Mouse (Mus musculus) liver, adult 2 months (tissue): Measurements from ENCODE around the gene Rpl41. TPM values are rescaled to one million over a fixed set of nuclear protein-coding genes. Genes with fewer than 3 reads are reported as not detected.

Source experiments
- DNase-seq: peaks from one replicate; pipeline ENCODE4 v3.0.0-alpha.2; 2011; ENCODE audit warnings: low read depth, low spot score; ENCODE audit errors: extremely low read depth
- H3K27ac ChIP-seq: fragments of 200-500 bp; replicated peaks from 2 replicates; pipeline ENCODE4 v1.5.1; 2012; ENCODE audit warnings: low read depth, mild to moderate bottlenecking, control low read depth, inconsistent platforms, low read length; ENCODE audit not compliant: insufficient read depth
- H3K27me3 ChIP-seq: fragments of 200-500 bp; 2 replicates; pipeline ENCODE4 v1.6.1; 2012; ENCODE audit warnings: mild to moderate bottlenecking, moderate library complexity, low read length, inconsistent platforms; ENCODE audit not compliant: control insufficient read depth, insufficient read depth
- H3K36me3 ChIP-seq: fragments of 200-500 bp; 2 replicates; pipeline ENCODE4 v1.6.1; 2012; ENCODE audit warnings: low read length, inconsistent platforms; ENCODE audit not compliant: control insufficient read depth, insufficient read depth
- H3K4me1 ChIP-seq: fragments of 200-500 bp; 2 replicates; pipeline ENCODE4 v1.6.1; 2011; ENCODE audit warnings: low read length; ENCODE audit not compliant: control insufficient read depth, insufficient read depth
- H3K4me3 ChIP-seq: fragments of 200-500 bp; 2 replicates; pipeline ENCODE4 v1.5.1; 2011; ENCODE audit warnings: low read depth, mild to moderate bottlenecking, control low read depth, low read length, moderate library complexity; ENCODE audit not compliant: insufficient read depth
- H3K79me2 ChIP-seq: fragments of 200-500 bp; 2 replicates; pipeline ENCODE4 v1.6.1; 2012; ENCODE audit warnings: inconsistent platforms, mild to moderate bottlenecking, low read length, moderate library complexity; ENCODE audit not compliant: control insufficient read depth, insufficient read depth
- H3K9ac ChIP-seq: fragments of 200-500 bp; 2 replicates; pipeline ENCODE4 v1.6.1; 2012; ENCODE audit warnings: low read depth, mild to moderate bottlenecking, control low read depth, inconsistent platforms, low read length
- CTCF ChIP-seq: fragments of 200-500 bp; IDR thresholded peaks from 2 replicates; pipeline ENCODE4 v1.5.1; 2011; ENCODE audit warnings: low read depth, low read length, control low read depth
- POLR2A ChIP-seq: fragments of 200-500 bp; IDR thresholded peaks from 2 replicates; pipeline ENCODE4 v1.6.1; 2011; ENCODE audit warnings: low read length, control low read depth; ENCODE audit not compliant: insufficient read depth; ENCODE audit errors: extremely low read depth
- WGBS: fragments of 180-500 bp; shearing (Covaris S2); methylation state at CpG from one replicate; pipeline ENCODE4 v1.1.7; 2018; 5-methylcytosine and 5-hydroxymethylcytosine counted together
- polyA plus RNA-seq: library from polyadenylated mRNA; depleted of rRNA; stranded (reverse); fragments of >200 nt; gene quantifications from 2 replicates; pipeline ENCODE4 v1.2.3, GENCODE M21; 2012; rRNA removed
- total RNA-seq: library from RNA; depleted of rRNA; stranded (reverse); fragments of >200 nt; gene quantifications from 2 replicates; pipeline ENCODE4 v1.2.3, GENCODE M21; 2014; rRNA removed

The Rpl41 gene
- total and polyA plus RNA-seq, 2 experiments = 794 to 1,015 TPM

DNA sequence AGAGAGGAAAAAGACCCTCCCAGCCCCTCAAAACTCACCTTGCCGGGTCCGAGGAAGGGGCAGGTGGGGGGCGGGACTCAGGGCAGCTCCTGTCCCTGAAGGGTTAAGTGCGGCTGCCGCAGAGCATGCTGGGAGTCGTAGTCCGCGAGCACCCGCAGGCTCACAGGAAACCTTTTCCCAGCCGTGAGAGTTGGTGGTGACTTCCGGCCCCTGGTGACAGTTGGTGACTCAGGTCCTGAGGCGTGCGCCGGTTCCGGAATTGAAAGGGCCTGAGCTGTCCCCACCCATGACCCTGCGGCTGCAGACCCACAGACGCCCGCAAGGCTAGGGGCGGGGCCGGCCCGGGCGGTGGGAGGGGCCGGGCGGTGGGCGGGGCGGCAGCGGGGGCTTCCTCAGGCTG is 50.5 kb downstream of the Rpl41 start, which contains the start of gene Myl6b:
TSS of gene Myl6b (minus strand) at position 96 of the 400 bp plus-strand sequence.
- H3K4me3 ChIP-seq = peak within 1 kb of the TSS; percentile 72
- H3K4me1 ChIP-seq = peaks cover 22% of the 10 kb centered on the region
- H3K27me3 ChIP-seq = no peaks in the 10 kb centered on the region
- H3K36me3 ChIP-seq = no peaks in the 10 kb centered on the region
- H3K27ac ChIP-seq = peak within 1 kb of the TSS; percentile 96
- 3% methylated on average over 27 of the region's 27 CpGs for WGBS
- H3K9ac ChIP-seq = peak within 1 kb of the TSS; percentile 71
- no peaks in the 10 kb centered on the region; the same call in 1 of the 2 replicates for H3K79me2 ChIP-seq
- no peak for TF ChIP-seq POLR2A
- TF ChIP-seq CTCF = no peak
- DNase-seq = peak; percentile 97

Other genes with a start within 250 kb of the Rpl41 start
- gene Pan2, start 246.0 kb downstream of the Rpl41 start, total RNA-seq = 9.1 and 11.8 TPM in 2 replicates
- 12.7 and 20.3 TPM in 2 replicates for gene Pan2, start 246.0 kb downstream of the Rpl41 start, polyA plus RNA-seq
- gene Cnpy2, start 226.8 kb downstream of the Rpl41 start, total RNA-seq = 89.5 and 107 TPM in 2 replicates
- 69.0 and 72.0 TPM in 2 replicates for gene Cnpy2, start 226.8 kb downstream of the Rpl41 start, polyA plus RNA-seq
- 57.1 and 60.1 TPM in 2 replicates for gene Cs, start 211.6 kb downstream of the Rpl41 start, total RNA-seq
- gene Cs, start 211.6 kb downstream of the Rpl41 start, polyA plus RNA-seq = 99.6 and 115 TPM in 2 replicates
- gene Coq10a, start 180.3 kb downstream of the Rpl41 start, total RNA-seq = 19.9 and 20.7 TPM in 2 replicates
- 57.9 and 65.7 TPM in 2 replicates for gene Coq10a, start 180.3 kb downstream of the Rpl41 start, polyA plus RNA-seq
- 5.6 and 9.3 TPM in 2 replicates for gene Ankrd52, start 172.2 kb downstream of the Rpl41 start, total RNA-seq
- 11.8 and 14.8 TPM in 2 replicates for gene Ankrd52, start 172.2 kb downstream of the Rpl41 start, polyA plus RNA-seq
- 2.4 and 3.2 TPM in 2 replicates for gene Slc39a5, start 148.1 kb downstream of the Rpl41 start, total RNA-seq
- gene Slc39a5, start 148.1 kb downstream of the Rpl41 start, polyA plus RNA-seq = 2.0 and 8.9 TPM in 2 replicates
- gene Nabp2, start 137.8 kb downstream of the Rpl41 start, total RNA-seq = 12.9 and 17.0 TPM in 2 replicates
- gene Nabp2, start 137.8 kb downstream of the Rpl41 start, polyA plus RNA-seq = 22.3 and 27.9 TPM in 2 replicates
- gene Rnf41, start 137.6 kb downstream of the Rpl41 start, total RNA-seq = 5.1 and 6.6 TPM in 2 replicates
- 5.9 TPM in 2 replicates for gene Rnf41, start 137.6 kb downstream of the Rpl41 start, polyA plus RNA-seq
- gene Smarcc2, start 90.1 kb downstream of the Rpl41 start, total RNA-seq = 13.8 and 21.9 TPM in 2 replicates
- 63.1 and 64.5 TPM in 2 replicates for gene Smarcc2, start 90.1 kb downstream of the Rpl41 start, polyA plus RNA-seq
- 477 and 556 TPM in 2 replicates for gene Myl6, start 55.2 kb downstream of the Rpl41 start, total RNA-seq
- gene Myl6, start 55.2 kb downstream of the Rpl41 start, polyA plus RNA-seq = 553 and 575 TPM in 2 replicates
- 0.28 and 0.47 TPM in 2 replicates for gene Myl6b, start 50.6 kb downstream of the Rpl41 start, total RNA-seq
- gene Myl6b, start 50.6 kb downstream of the Rpl41 start, polyA plus RNA-seq = 1.1 and 1.6 TPM in 2 replicates
- gene Esyt1, start 23.4 kb downstream of the Rpl41 start, total RNA-seq = 7.9 and 10.7 TPM in 2 replicates
- 9.2 and 12.8 TPM in 2 replicates for gene Esyt1, start 23.4 kb downstream of the Rpl41 start, polyA plus RNA-seq
- gene Zc3h10, start 1.5 kb downstream of the Rpl41 start, total RNA-seq = 3.2 and 4.4 TPM in 2 replicates
- gene Zc3h10, start 1.5 kb downstream of the Rpl41 start, polyA plus RNA-seq = 6.8 and 8.1 TPM in 2 replicates
- gene Pa2g4, start 16.7 kb upstream of the Rpl41 start, total RNA-seq = 24.7 and 30.0 TPM in 2 replicates
- 17.6 and 17.8 TPM in 2 replicates for gene Pa2g4, start 16.7 kb upstream of the Rpl41 start, polyA plus RNA-seq
- 92.9 and 115 TPM in 2 replicates for gene Erbb3, start 40.3 kb upstream of the Rpl41 start, total RNA-seq
- 37.4 and 37.9 TPM in 2 replicates for gene Erbb3, start 40.3 kb upstream of the Rpl41 start, polyA plus RNA-seq
- gene Rps26, start 77.4 kb upstream of the Rpl41 start, total RNA-seq = 234 and 279 TPM in 2 replicates
- gene Rps26, start 77.4 kb upstream of the Rpl41 start, polyA plus RNA-seq = 425 and 439 TPM in 2 replicates
- gene Ikzf4, start 96.7 kb upstream of the Rpl41 start, total RNA-seq = 0.09 and 0.13 TPM in 2 replicates
- 0.60 and 0.80 TPM in 2 replicates for gene Ikzf4, start 96.7 kb upstream of the Rpl41 start, polyA plus RNA-seq
- 135 and 145 TPM in 2 replicates for gene Suox, start 124.8 kb upstream of the Rpl41 start, total RNA-seq
- 103 and 168 TPM in 2 replicates for gene Suox, start 124.8 kb upstream of the Rpl41 start, polyA plus RNA-seq
- gene Rab5b, start 147.0 kb upstream of the Rpl41 start, total RNA-seq = 68.6 and 74.0 TPM in 2 replicates
- gene Rab5b, start 147.0 kb upstream of the Rpl41 start, polyA plus RNA-seq = 78.8 and 80.5 TPM in 2 replicates
- gene Pmel, start 154.9 kb upstream of the Rpl41 start, total RNA-seq = 0.09 and 0.40 TPM in 2 replicates
- gene Pmel, start 154.9 kb upstream of the Rpl41 start, polyA plus RNA-seq = 0.72 and 0.83 TPM in 2 replicates
- gene Cdk2, start 155.7 kb upstream of the Rpl41 start, total RNA-seq = 4.7 and 7.6 TPM in 2 replicates
- 7.0 and 8.3 TPM in 2 replicates for gene Cdk2, start 155.7 kb upstream of the Rpl41 start, polyA plus RNA-seq
- 4.1 and 6.5 TPM in 2 replicates for gene Dgka, start 195.6 kb upstream of the Rpl41 start, total RNA-seq
- 7.1 and 7.2 TPM in 2 replicates for gene Dgka, start 195.6 kb upstream of the Rpl41 start, polyA plus RNA-seq
- gene Pym1, start 198.6 kb upstream of the Rpl41 start, total RNA-seq = 9.5 and 12.7 TPM in 2 replicates
- 15.0 and 15.6 TPM in 2 replicates for gene Pym1, start 198.6 kb upstream of the Rpl41 start, polyA plus RNA-seq
- gene Mmp19, start 241.6 kb upstream of the Rpl41 start, total RNA-seq = 74.3 and 79.8 TPM in 2 replicates
- gene Mmp19, start 241.6 kb upstream of the Rpl41 start, polyA plus RNA-seq = 48.4 and 67.5 TPM in 2 replicates